Mouse (Mus musculus): Measurements from ENCODE around the gene Kcnab1. TPM values are rescaled to one million over a fixed set of nuclear protein-coding genes. Genes with fewer than 3 reads are reported as not detected.
"Not testable (repeated sequence)": the region's sequence is repeated elsewhere in the genome, so short reads cannot be mapped to it uniquely, and the experiment has no call there.

Kcnab1 gene
- total and polyA plus RNA-seq, 3 experiments = 0.38 to 0.81 (median 0.76) TPM

DNA sequence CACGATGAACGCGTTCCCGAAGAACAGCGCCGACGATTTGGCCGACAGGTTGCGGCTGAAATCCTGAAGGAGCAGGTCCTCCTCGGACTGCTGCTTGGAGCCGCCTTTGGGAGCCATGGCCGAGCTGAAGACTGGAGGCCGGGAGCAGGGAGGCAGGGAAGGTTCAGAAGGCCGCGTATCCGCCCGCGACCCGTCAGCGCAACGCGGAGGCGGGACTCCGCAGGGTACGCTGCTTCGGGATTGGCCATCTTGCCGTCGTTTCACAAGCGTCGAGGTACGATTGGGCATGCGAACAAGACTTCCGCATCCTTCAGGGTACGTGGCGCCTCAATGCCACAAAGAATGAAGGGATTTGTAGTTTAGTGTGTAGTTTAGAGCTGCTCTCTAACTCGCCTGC lies 283.2 kb downstream of the Kcnab1 start, which contains the start of gene Ssr3 (continued):
- TF ChIP-seq MEF2A (IDR thresholded peaks at IDR 0.05; ENCODE audit: borderline replicate concordance, low read depth, low read length) (no peak), POLR2AphosphoS2 (IDR thresholded peaks at IDR 0.05; ENCODE audit: low read depth, low read length) (no peak; the same call in 1 of the 2 replicates), E2F4 (IDR thresholded peaks at IDR 0.05; ENCODE audit: insufficient replicate concordance, low read depth, low read length) (peak; percentile 68; the same call in 1 of the 2 replicates), RCOR1 (conservative IDR thresholded peaks at IDR 0.05; ENCODE audit: low read depth, low read length) (no peak), MAFK (IDR thresholded peaks at IDR 0.05; ENCODE audit: insufficient replicate concordance, low read length) (no peak), ZC3H11A (IDR thresholded peaks at IDR 0.05; ENCODE audit: low read depth, low read length) (no peak), TBP (conservative IDR thresholded peaks at IDR 0.05; ENCODE audit: low read depth, low read length) (peak; percentile 71), PAX5 (IDR thresholded peaks at IDR 0.05; ENCODE audit: low read length) (no peak), TCF12 (IDR thresholded peaks at IDR 0.05; ENCODE audit: low read depth, low read length) (peak; percentile 73), CTCF (conservative IDR thresholded peaks at IDR 0.05 in 1 of 2, IDR thresholded peaks at IDR 0.05 in 1 of 2; ENCODE audit: low read depth in 2 of 2, low read length in 2 of 2) (no peak), NELFE (IDR thresholded peaks at IDR 0.05; ENCODE audit: low read depth, low read length) (peak; percentile 87), UBTF (IDR thresholded peaks at IDR 0.05; ENCODE audit: low read depth, low read length) (no peak), MYC (IDR thresholded peaks at IDR 0.05; ENCODE audit: low read depth, low read length) (0 out of 2 replicates have a peak, but pooled peaks have one; percentile 53)

DNA sequence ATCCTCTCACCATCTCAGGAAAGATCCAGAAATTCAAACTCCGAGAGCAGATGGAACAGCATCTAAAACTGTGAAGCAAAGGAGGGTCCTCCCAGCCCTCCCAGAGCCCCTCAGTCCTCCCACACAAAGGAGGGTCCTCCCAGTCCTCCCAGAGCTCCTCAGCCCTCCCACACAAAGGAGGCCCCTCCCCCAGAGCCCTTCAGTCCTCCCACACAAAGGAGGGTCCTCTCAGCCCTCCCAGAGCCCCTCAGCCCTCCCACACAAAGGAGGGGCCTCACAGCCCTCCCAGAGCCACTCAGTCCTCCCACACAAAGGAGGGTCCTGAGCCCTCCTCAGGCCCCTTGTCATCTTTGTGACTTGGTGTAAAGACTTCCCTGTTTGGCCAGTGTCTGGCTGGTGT lies 285.9 kb downstream of the Kcnab1 start:
- in situ Hi-C loops (cut with MboI; ENCODE audit: low pct_ligation_motif_present, low pct_unique_long_range_greater_than_20kb, low sequenced_read_pairs) = loop anchor here (25.0 kb wide), 1 partner anchor 267 kb away; the partner anchor contains the start of gene Lekr1
- dilution Hi-C loops (cut with MboI; ENCODE audit: extremely low pct_ligation_motif_present, extremely low pct_unique_long_range_greater_than_20kb, low sequenced_read_pairs); H3K27me3 ChIP-seq (replicated peaks); DNase-seq (ENCODE audit: extremely low read depth); H3K36me3 ChIP-seq (replicated peaks in 1 of 2; ENCODE audit: control insufficient read depth in 1 of 2, insufficient read depth in 1 of 2, low read length in 1 of 2); H3K4me3 ChIP-seq (replicated peaks in 1 of 3; ENCODE audit: low read depth in 2 of 3, low read length in 2 of 3, poor library complexity in 1 of 3); H3K27ac ChIP-seq (ENCODE audit: insufficient read depth, low read depth); H3K4me2 ChIP-seq (ENCODE audit: insufficient read depth, low read depth, poor library complexity, severe bottlenecking); H3K4me1 ChIP-seq (ENCODE audit: control insufficient read depth in 1 of 2, insufficient read depth in 2 of 2); H3K9ac ChIP-seq (ENCODE audit: insufficient read depth, low read depth); H3K9me3 ChIP-seq (replicated peaks; ENCODE audit: low read length): not testable (repeated sequence)
- peaks cover 19% of the 10 kb centered on the region for H3K79me2 ChIP-seq (replicated peaks; ENCODE audit: control insufficient read depth, extremely low read depth, insufficient read depth, poor library complexity, severe bottlenecking)

- Histone ChIP-seq H3K9ac (ENCODE audit: insufficient read depth, low read depth) (no peak overlapping the region), H3K4me2 (ENCODE audit: insufficient read depth, low read depth, poor library complexity, severe bottlenecking) (no peak overlapping the region), H3K27me3 (replicated peaks) (no peaks in the 10 kb centered on the region), H3K27ac (ENCODE audit: insufficient read depth, low read depth) (no peak overlapping the region), H3K9me3 (replicated peaks; ENCODE audit: low read length) (no peaks in the 10 kb centered on the region), H3K4me1 (ENCODE audit: control insufficient read depth in 1 of 2, insufficient read depth in 2 of 2) (no peaks in the 10 kb centered on the region), H3K79me2 (replicated peaks; ENCODE audit: control insufficient read depth, extremely low read depth, insufficient read depth, poor library complexity, severe bottlenecking) (peaks cover 4% of the 10 kb centered on the region; the same call in 1 of the 2 replicates), H3K4me3 (replicated peaks in 1 of 3; ENCODE audit: low read depth in 2 of 3, low read length in 2 of 3, poor library complexity in 1 of 3) (no peak overlapping the region), H3K36me3 (replicated peaks in 1 of 2; ENCODE audit: control insufficient read depth in 1 of 2, insufficient read depth in 1 of 2, low read length in 1 of 2) (no peaks in the 10 kb centered on the region)
- in situ Hi-C loops (cut with MboI; ENCODE audit: low pct_ligation_motif_present, low pct_unique_long_range_greater_than_20kb, low sequenced_read_pairs) (loop anchor here (25.0 kb wide), 1 partner anchor 265 kb away; the partner anchor contains the start of gene Lekr1), dilution Hi-C loops (cut with MboI; ENCODE audit: extremely low pct_ligation_motif_present, extremely low pct_unique_long_range_greater_than_20kb, low sequenced_read_pairs) (no loop called here)
- no peak for TF ChIP-seq NELFE (IDR thresholded peaks at IDR 0.05; ENCODE audit: low read depth, low read length)
- no peak for TF ChIP-seq POLR2AphosphoS2 (IDR thresholded peaks at IDR 0.05; ENCODE audit: low read depth, low read length)
- TF ChIP-seq RAD21 (IDR thresholded peaks at IDR 0.05; ENCODE audit: low read depth, low read length) = no peak
- DNase-seq (ENCODE audit: extremely low read depth) = no peak
Measured at GRCm38 (mm10) chr3:65396835-65397504, 287.8 kb downstream of the Kcnab1 start.
